Mouse (Mus musculus): ENCODE results near the gene Nlrx1. TPM values are rescaled to one million over a fixed set of nuclear protein-coding genes. Genes with fewer than 3 reads are reported as not detected.
"Not testable (repeated sequence)": the region's sequence is repeated elsewhere in the genome, so short reads cannot be mapped to it uniquely, and the experiment has no call there.

Nlrx1 gene
- polyA plus RNA-seq (2016; fragmentation: Nextera tagmentation; extraction: Ambion mirVana) = 2.6 and 2.9 TPM in 2 replicates

DNA sequence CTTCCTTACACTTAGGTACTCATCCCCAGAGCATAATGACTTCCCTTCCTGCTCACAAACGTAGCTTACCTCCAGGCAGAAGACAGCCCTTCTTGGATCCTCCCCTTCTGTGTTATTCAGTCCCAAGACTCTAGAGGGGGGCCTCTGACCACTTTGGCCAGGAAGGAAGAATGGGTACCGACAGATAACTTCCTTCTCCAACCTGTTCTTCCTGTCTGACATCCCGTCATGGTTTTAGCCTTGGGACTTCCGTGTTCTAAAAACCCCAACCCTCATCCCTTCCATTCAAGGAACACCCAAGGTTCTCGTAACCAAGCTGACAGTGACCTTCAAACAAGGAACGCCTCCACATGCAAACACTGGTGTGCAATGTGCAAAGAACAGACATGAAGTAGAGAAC, at the start of gene Nlrx1:
Gene Nlrx1, minus strand, starts transcription at position 168 of the 400 bp plus-strand sequence.
- peak within 1 kb of the TSS; percentile 65 for H3K4me3 ChIP-seq
- no peaks in the 10 kb centered on the region for H3K27me3 ChIP-seq (ENCODE audit: low read depth, poor library complexity, severe bottlenecking)
- H3K9me3 ChIP-seq (replicated peaks) = no peaks in the 10 kb centered on the region
- H3K4me1 ChIP-seq = peaks cover 30% of the 10 kb centered on the region
- 89% methylated on average over 6 of the region's 6 CpGs for WGBS
- peak within 1 kb of the TSS; percentile 90 for H3K27ac ChIP-seq (replicated peaks)
- 0 out of 2 replicates have a peak, but pooled peaks cover 2% of the 10 kb centered on the region for H3K36me3 ChIP-seq
- DNase-seq (ENCODE audit: low spot score) = no peak

DNA sequence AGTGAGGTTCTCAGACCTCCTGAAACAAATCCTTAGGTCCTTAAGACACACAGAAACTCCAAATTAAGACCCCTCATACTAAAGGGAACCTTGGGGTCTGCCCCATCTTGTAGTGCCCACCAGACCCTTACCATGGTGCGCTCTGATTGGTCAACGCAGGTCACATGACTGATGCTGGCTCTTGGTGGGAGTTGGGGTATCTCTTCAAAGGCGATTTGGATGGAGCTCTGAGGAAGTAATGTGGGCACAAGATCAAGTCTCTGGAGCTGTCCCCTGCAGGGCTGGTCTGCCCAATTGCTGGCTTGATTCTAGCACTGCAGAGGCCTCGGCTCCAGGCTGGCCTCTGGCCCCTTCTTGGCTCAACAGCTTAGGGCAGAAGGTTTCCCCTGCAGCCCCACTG, 49.1 kb upstream of the Nlrx1 start:
- DNase-seq (ENCODE audit: low spot score) = no peak
- Histone ChIP-seq H3K27me3 (ENCODE audit: low read depth, poor library complexity, severe bottlenecking) (peaks cover 26% of the 10 kb centered on the region), H3K36me3 (peaks cover 52% of the 10 kb centered on the region), H3K27ac (replicated peaks) (no peak overlapping the region), H3K9me3 (replicated peaks) (no peaks in the 10 kb centered on the region), H3K4me1 (peaks cover 45% of the 10 kb centered on the region), H3K4me3 (peak overlapping the region; percentile 84)
- 64% methylated on average over 4 of the region's 4 CpGs for WGBS

DNA sequence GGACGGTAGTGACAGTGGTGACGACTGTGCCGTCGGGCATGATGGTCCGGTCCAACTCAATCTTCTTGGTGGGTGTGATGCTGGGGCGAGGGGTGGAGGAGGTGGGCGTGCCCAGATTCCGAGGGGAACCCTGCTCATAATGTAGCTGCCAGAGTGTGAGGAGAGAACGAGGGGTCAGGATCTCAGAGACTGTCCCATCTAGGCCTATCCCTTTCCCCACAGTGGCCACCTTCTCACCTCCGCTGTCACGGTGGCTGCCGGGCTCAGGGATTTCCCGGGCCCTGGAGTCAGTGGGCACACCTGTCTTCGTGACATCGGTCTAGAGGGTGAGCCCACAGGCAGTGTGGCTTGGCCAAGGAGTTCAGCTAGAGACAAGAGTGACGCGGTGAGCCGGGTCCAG, 46.5 kb upstream of the Nlrx1 start:
- H3K27me3 ChIP-seq (ENCODE audit: low read depth, poor library complexity, severe bottlenecking) = peaks cover 45% of the 10 kb centered on the region
- no peak overlapping the region for H3K4me3 ChIP-seq
- no peak for DNase-seq (ENCODE audit: low spot score)
- no peak overlapping the region for H3K27ac ChIP-seq (replicated peaks)
- H3K9me3 ChIP-seq (replicated peaks) = no peaks in the 10 kb centered on the region
- peaks cover 59% of the 10 kb centered on the region for H3K36me3 ChIP-seq
- H3K4me1 ChIP-seq = peaks cover 61% of the 10 kb centered on the region
- 91% methylated on average over 18 of the region's 18 CpGs for WGBS

DNA sequence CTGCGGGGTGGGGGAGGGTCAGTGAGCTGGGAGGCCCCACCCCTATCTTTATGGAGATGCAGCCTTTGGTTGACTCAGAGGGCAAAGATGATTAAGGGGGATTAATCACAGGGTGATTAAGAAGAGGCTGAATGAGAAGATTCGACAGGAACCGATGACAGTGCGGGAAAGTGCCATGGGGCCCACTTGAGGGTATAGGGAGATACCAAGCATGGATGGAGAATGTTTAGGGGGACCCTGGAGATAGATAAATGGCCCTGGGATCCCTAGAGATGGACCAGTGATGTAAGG, 45.8 kb upstream of the Nlrx1 start:
- Histone ChIP-seq H3K4me3 (no peak overlapping the region), H3K27ac (replicated peaks) (no peak overlapping the region), H3K4me1 (peaks cover 58% of the 10 kb centered on the region), H3K36me3 (peaks cover 59% of the 10 kb centered on the region), H3K27me3 (ENCODE audit: low read depth, poor library complexity, severe bottlenecking) (peaks cover 45% of the 10 kb centered on the region), H3K9me3 (replicated peaks) (no peaks in the 10 kb centered on the region)
- WGBS = 54% methylated on average over 4 of the region's 4 CpGs
- DNase-seq (ENCODE audit: low spot score) = no peak

DNA sequence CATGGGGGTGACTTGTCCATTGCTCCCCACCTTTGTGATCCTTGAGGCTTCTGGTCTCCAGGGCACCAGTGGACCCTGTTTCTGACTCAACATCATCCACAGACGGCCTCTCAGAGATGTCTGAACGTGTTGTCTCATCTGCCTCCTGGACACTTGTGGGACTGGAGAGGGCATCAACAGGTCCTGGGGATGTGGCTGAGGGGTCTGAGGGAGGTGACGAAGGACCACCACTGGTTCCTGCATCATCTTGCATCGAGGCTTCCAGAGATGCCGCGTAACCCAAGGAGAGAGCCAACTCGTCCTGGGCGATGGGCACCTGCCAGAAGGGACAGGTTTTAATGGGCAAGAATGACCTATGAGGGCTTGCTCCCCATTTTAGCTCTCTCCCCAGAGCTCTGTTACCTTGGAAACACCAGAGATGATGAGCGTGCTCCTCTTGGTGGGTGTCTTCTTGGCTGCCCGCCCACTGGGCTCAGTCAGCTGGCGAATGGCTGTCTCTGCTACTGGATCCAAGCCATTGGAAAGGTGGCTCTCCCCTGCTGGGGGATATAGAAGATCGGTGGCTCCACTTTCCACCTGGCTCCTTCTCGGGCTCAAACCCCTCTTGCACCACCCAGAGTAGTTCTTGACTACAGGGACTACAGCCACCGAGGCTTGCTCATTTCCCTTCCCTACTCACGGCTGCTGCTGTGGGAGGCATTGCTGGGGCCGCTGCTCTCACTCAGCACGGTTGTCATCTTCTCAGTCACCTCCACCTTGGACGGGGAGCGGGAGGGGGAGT, 45.3 kb upstream of the Nlrx1 start:
- Histone ChIP-seq H3K4me1 (peaks cover 52% of the 10 kb centered on the region), H3K27ac (replicated peaks) (no peak overlapping the region), H3K9me3 (replicated peaks) (no peaks in the 10 kb centered on the region), H3K27me3 (ENCODE audit: low read depth, poor library complexity, severe bottlenecking) (peaks cover 41% of the 10 kb centered on the region), H3K36me3 (peaks cover 59% of the 10 kb centered on the region), H3K4me3 (no peak overlapping the region)
- DNase-seq (ENCODE audit: low spot score) = no peak
- 72% methylated on average over 19 of the region's 19 CpGs for WGBS

DNA sequence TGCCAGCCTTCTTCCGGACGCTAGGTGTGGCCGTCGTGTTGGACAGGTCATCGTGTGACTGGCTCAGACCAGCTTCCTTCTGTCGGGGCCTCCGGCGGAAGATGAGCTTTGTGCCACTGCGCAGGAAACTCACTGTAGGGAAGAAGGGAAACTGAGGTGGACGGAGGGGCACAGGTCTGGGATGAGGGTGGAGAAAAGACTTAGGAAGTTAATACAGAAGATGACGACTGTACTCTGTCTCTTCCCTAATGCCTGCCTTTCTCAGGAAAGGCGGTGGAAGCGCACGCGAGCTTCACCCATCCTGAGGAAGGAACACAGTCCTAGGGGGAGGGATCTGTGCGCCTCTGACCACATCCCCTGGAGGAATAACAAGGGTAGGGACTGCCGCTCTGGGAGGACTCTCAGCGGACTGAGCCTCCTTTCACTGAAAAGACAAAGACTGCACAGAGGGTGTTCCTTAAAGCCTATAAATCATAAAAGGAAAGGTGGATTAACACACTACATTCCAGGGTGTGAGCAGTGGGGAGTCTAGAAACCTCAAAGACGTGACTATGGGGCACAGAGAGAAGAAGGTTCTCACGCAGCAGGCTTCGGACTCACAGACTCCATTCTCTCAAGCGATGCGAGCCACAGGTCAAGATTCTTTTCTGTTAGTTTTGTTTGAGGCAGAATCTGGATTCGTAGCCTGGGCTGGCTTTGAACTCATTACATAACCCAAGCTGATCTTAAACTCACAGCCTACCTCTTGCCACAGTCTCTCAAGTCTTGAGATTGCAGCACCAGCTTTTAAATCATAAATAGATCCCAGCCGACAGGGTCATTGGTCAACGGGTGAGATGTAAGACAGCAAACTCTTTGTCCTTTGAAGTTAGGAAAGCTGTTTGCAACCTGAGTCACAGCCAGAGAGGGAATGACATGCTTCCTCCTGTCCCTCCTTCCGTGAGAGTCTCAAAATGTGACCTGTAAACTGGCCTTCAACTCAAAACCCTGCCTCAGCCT, 43.0 kb upstream of the Nlrx1 start:
- 5% methylated on average over 27 of the region's 27 CpGs for WGBS
- no peaks in the 10 kb centered on the region for H3K9me3 ChIP-seq (replicated peaks)
- peak overlapping the region; percentile 67 for H3K27ac ChIP-seq (replicated peaks)
- peaks cover 35% of the 10 kb centered on the region for H3K27me3 ChIP-seq (ENCODE audit: low read depth, poor library complexity, severe bottlenecking)
- H3K36me3 ChIP-seq = peaks cover 47% of the 10 kb centered on the region
- peaks cover 33% of the 10 kb centered on the region for H3K4me1 ChIP-seq
- peak overlapping the region; percentile 40 for H3K4me3 ChIP-seq
- DNase-seq (ENCODE audit: low spot score) = peak; percentile 42

DNA sequence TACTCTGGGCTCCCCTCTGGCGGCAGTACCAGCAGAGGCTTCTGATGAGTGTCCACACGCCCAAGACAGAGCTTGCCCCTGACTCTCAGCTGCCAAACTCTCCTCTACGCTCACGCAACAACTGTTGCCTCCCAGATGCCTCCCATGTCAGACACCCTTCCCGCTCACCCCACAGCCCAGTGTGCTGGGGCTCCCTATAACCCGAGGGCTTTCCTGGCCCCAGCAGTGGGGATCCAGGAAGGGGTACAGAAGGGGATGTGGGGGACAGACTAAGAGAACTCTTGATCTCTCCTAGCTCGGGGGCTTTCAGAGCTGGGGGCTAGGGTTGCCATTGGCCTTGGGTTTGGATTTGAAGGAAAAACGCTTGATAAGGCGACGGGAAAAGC, 42.3 kb upstream of the Nlrx1 start:
- peak overlapping the region; percentile 40 for H3K4me3 ChIP-seq
- peaks cover 33% of the 10 kb centered on the region for H3K4me1 ChIP-seq
- peaks cover 40% of the 10 kb centered on the region for H3K36me3 ChIP-seq
- no peaks in the 10 kb centered on the region for H3K9me3 ChIP-seq (replicated peaks)
- H3K27me3 ChIP-seq (ENCODE audit: low read depth, poor library complexity, severe bottlenecking) = peaks cover 35% of the 10 kb centered on the region
- peak overlapping the region; percentile 67 for H3K27ac ChIP-seq (replicated peaks)
- DNase-seq (ENCODE audit: low spot score) = no peak
- 13% methylated on average over 10 of the region's 10 CpGs for WGBS

DNA sequence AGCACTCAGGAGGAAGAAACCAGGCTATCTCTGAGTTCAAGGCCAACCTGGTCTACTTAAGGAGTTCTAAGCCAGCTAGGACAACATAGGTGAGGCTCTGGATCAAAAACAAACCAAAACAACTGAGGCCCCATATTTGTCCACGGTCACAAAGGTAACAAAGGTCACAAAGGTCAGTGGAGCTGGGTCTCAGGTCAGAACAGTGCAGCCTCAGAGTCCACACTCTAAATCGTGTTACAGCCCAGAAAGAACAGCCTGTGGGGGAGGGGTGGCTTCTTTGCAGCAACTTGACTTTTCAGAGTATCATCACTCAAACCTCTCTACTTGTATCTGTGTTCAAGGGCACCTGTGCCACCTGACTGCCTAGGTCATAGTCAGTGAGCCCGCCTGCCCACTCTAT, 41.4 kb upstream of the Nlrx1 start:
- DNase-seq (ENCODE audit: low spot score) = no peak

DNA sequence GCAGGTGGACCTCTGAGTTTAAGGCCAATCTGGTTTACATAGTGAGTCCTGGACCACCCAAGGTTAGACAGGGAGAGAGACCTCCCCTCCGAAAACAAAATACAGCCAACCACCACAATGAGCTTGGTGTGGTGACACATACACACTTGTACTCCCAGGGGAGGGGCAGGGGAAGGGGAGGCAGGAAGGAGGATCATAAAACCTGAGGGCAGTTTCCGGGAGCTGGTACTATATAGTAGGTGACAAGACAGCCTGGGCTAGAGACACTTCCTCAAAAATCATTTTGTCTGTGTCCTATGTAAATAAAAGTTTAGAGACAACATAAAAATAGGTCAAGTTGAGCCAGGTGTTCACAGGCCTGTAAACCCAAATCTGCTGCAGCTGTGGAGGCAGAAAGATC, 38.8 kb upstream of the Nlrx1 start:
- Histone ChIP-seq H3K9me3 (replicated peaks) (no peaks in the 10 kb centered on the region), H3K27me3 (ENCODE audit: low read depth, poor library complexity, severe bottlenecking) (peaks cover 17% of the 10 kb centered on the region), H3K4me1 (peaks cover 42% of the 10 kb centered on the region), H3K36me3 (peaks cover 18% of the 10 kb centered on the region), H3K27ac (replicated peaks) (no peak overlapping the region), H3K4me3 (no peak overlapping the region)
- 83% methylated on average over 2 of the region's 2 CpGs for WGBS
- DNase-seq (ENCODE audit: low spot score) = no peak

More for the DNA sequence above, 41.4 kb upstream of the Nlrx1 start:
- H3K4me1 ChIP-seq = peaks cover 36% of the 10 kb centered on the region
- H3K36me3 ChIP-seq = peaks cover 30% of the 10 kb centered on the region
- no peak overlapping the region for H3K27ac ChIP-seq (replicated peaks)
- H3K9me3 ChIP-seq (replicated peaks) = no peaks in the 10 kb centered on the region
- H3K27me3 ChIP-seq (ENCODE audit: low read depth, poor library complexity, severe bottlenecking) = peaks cover 35% of the 10 kb centered on the region
- no peak overlapping the region for H3K4me3 ChIP-seq
- 57% methylated on average over 3 of the region's 3 CpGs for WGBS

DNA sequence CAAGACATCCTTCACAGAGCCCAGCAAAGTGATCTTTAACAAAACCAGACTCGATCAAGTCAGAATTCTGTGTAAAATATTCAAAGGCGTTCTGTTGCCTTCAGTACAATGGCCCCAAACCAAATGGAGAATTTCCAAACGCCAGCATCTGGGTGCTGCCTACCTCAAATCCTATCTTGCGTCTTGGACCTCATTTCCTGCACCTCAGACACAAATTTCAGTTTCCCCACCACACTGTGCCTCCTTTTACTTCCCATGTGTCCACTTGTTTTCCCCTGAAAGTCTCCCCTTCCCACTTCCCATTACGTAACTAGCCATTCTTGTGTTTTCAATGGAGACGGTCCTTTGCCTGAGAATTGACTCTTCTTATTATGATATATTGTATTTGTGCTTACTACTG, 38.1 kb upstream of the Nlrx1 start:
- Histone ChIP-seq H3K36me3 (peaks cover 25% of the 10 kb centered on the region), H3K4me1 (peaks cover 34% of the 10 kb centered on the region), H3K9me3 (replicated peaks) (no peaks in the 10 kb centered on the region), H3K27me3 (ENCODE audit: low read depth, poor library complexity, severe bottlenecking) (peaks cover 10% of the 10 kb centered on the region), H3K27ac (replicated peaks) (no peak overlapping the region), H3K4me3 (no peak overlapping the region)
- WGBS = 89% methylated on average over 6 of the region's 6 CpGs
- DNase-seq (ENCODE audit: low spot score) = no peak

DNA sequence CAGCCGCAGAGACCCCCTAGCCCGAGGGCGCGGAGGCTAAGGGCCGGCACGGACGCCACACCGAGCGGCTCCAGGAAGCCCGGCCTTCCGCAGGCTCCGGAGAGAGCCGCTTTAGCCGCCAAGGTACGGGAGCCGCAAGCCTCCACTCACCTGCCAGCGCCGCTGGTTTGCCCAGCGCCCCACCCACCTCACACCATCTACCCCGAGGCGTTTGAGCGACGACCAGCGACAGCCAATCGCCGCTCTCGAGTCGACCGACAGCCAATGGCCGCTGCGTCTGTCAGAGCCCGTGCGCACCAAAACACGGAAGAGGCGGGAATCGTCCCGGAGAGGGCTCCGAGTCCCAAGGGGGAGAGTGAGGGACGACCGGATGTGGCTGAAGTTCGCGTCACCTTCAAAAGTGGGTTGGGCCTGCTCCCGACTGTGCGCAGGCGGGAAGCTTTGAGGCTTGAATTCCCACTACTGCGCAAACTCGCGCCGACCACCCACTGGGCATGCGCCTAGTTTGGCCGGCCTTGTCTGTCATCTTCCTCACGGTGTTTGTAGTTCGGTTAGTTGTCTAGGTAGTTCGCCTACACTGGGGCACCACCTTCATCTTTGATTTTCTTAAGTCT, 37.2 kb upstream of the Nlrx1 start, which contains the start of gene Hinfp:
Gene Hinfp, minus strand, starts transcription at position 206 of the 614 bp plus-strand sequence.
- Histone ChIP-seq H3K4me1 (peaks cover 25% of the 10 kb centered on the region), H3K27me3 (ENCODE audit: low read depth, poor library complexity, severe bottlenecking) (peaks cover under 1% of the 10 kb centered on the region), H3K36me3 (peaks cover 30% of the 10 kb centered on the region), H3K9me3 (replicated peaks) (no peaks in the 10 kb centered on the region), H3K27ac (replicated peaks) (peak within 1 kb of the TSS; percentile 90), H3K4me3 (peak within 1 kb of the TSS; percentile 91)
- under 1% methylated on average over 54 of the region's 54 CpGs for WGBS
- peak; percentile 99 for DNase-seq (ENCODE audit: low spot score)

DNA sequence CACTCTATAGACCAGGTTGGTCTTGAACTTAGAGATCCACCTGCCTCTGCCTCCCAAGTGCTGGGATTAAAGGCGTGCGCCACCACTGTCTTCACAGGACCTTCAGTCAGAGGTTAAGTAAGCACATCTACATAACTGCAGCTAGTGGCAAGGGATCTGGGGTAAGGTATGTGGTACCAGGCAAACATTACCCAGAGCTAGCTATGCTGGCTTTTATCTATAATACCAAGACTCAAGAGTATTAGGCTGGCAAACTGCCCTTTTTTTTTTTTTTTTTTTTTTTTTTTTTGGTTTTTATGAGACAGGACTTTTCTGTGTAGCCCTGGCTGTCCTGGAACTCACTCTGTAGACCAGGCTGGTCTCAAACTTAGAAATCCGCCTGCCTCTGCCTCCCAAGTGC, 31.6 kb upstream of the Nlrx1 start:
- H3K4me3 ChIP-seq; DNase-seq (ENCODE audit: low spot score); H3K27ac ChIP-seq (replicated peaks); H3K9me3 ChIP-seq (replicated peaks); H3K27me3 ChIP-seq (ENCODE audit: low read depth, poor library complexity, severe bottlenecking): not testable (repeated sequence)
- 94% methylated on average over 3 of the region's 3 CpGs for WGBS
- peaks cover 16% of the 10 kb centered on the region for H3K4me1 ChIP-seq
- H3K36me3 ChIP-seq = peaks cover 84% of the 10 kb centered on the region

Data from midbrain, embryonic 10.5 days (tissue).